Mouse (Mus musculus): ENCODE measurements around the gene Glud1.
A peak's percentile ranks its signal among the peaks of the same experiment; 100 is the strongest.

Gene Glud1

GRCm38 (mm10) chr14:34310234-34310965 lies at the start of gene Glud1, which contains the start of gene Shld2:
Gene Glud1, plus strand, starts transcription at chr14:34310727.
Gene Shld2, minus strand, starts transcription at chr14:34310493.
- DNase-seq (ENCODE audit: low spot score in 2 of 2) = peak; percentile 96 to 97

GRCm38 (mm10) chr14:34268046-34268445 lies 42.5 kb upstream of the Glud1 start:
- no peak for DNase-seq (ENCODE audit: low spot score in 2 of 2)

- no peak for DNase-seq (ENCODE audit: low spot score in 2 of 2)
These were observed 37.2 kb upstream of the Glud1 start for GRCm38 (mm10) chr14:34273280-34273679.

GRCm38 (mm10) chr14:34274141-34274540 lies 36.4 kb upstream of the Glud1 start:
- no peak for DNase-seq (ENCODE audit: low spot score in 2 of 2)

- DNase-seq (ENCODE audit: low spot score in 2 of 2) = no peak
These were observed 35.3 kb upstream of the Glud1 start for GRCm38 (mm10) chr14:34275225-34275624.

- DNase-seq (ENCODE audit: low spot score in 2 of 2) = no peak
These were observed 30.8 kb upstream of the Glud1 start for GRCm38 (mm10) chr14:34279726-34280125.

- no peak for DNase-seq (ENCODE audit: low spot score in 2 of 2)
These were observed 29.7 kb upstream of the Glud1 start for GRCm38 (mm10) chr14:34280798-34281197.

- DNase-seq (ENCODE audit: low spot score in 2 of 2) = no peak
These were observed 28.7 kb upstream of the Glud1 start for GRCm38 (mm10) chr14:34281736-34282269.

GRCm38 (mm10) chr14:34288396-34288795 lies 22.1 kb upstream of the Glud1 start:
- no peak for DNase-seq (ENCODE audit: low spot score in 2 of 2)

- no peak for DNase-seq (ENCODE audit: low spot score in 2 of 2)
These were observed 21.1 kb upstream of the Glud1 start for GRCm38 (mm10) chr14:34289259-34290015.

- DNase-seq (ENCODE audit: low spot score in 2 of 2) = no peak
These were observed 20.3 kb upstream of the Glud1 start for GRCm38 (mm10) chr14:34290229-34290628.

GRCm38 (mm10) chr14:34293641-34294040 lies 16.9 kb upstream of the Glud1 start:
- no peak for DNase-seq (ENCODE audit: low spot score in 2 of 2)

- no peak for DNase-seq (ENCODE audit: low spot score in 2 of 2)
These were observed 14.2 kb upstream of the Glud1 start for GRCm38 (mm10) chr14:34296350-34296749.

GRCm38 (mm10) chr14:34297038-34297437 lies 13.5 kb upstream of the Glud1 start:
- no peak for DNase-seq (ENCODE audit: low spot score in 2 of 2)

- DNase-seq (ENCODE audit: low spot score in 2 of 2) = no peak
These were observed 12.9 kb upstream of the Glud1 start for GRCm38 (mm10) chr14:34297634-34298033.

- DNase-seq (ENCODE audit: low spot score in 2 of 2) = peak in 1 of 2 experiments; percentile 29
These were observed 11.4 kb upstream of the Glud1 start for GRCm38 (mm10) chr14:34298871-34299700.

- no peak for DNase-seq (ENCODE audit: low spot score in 2 of 2)
These were observed 7.8 kb upstream of the Glud1 start for GRCm38 (mm10) chr14:34302681-34303242.

GRCm38 (mm10) chr14:34303265-34303680 lies 7.3 kb upstream of the Glud1 start:
- DNase-seq (ENCODE audit: low spot score in 2 of 2) = no peak

GRCm38 (mm10) chr14:34309266-34309665 lies 1.3 kb upstream of the Glud1 start:
- no peak for DNase-seq (ENCODE audit: low spot score in 2 of 2)

- no peak for DNase-seq (ENCODE audit: low spot score in 2 of 2)
These were observed 657 bp upstream of the Glud1 start for GRCm38 (mm10) chr14:34309907-34310233.

GRCm38 (mm10) chr14:34311021-34311631 lies 599 bp downstream of the Glud1 start:
- peak; percentile 55 to 63 for DNase-seq (ENCODE audit: low spot score in 2 of 2)
